Mouse (Mus musculus) adrenal gland, postnatal 4 days (tissue): ENCODE measurements around the gene Capn1. TPM values are rescaled to one million over a fixed set of nuclear protein-coding genes. Genes with fewer than 3 reads are reported as not detected.
"Not testable (repeated sequence)": the region's sequence is repeated elsewhere in the genome, so short reads cannot be mapped to it uniquely, and the experiment has no call there.

ENCODE experiments used
- DNase-seq, 2 experiments: peaks; one replicate each; pipeline ENCODE4 v3.0.0; 2021 to 2022; ENCODE audit warnings: low spot score in 2 of 2, mixed read lengths in 2 of 2
- long read RNA-seq, 2 experiments: library from polyadenylated mRNA; stranded (forward); transcript quantifications; one replicate each; pipeline ENCODE4 v2.0.0; 2021
- total RNA-seq, 2 experiments: library from RNA; stranded (reverse); gene quantifications; 2 replicates each; pipeline ENCODE4 v1.2.3; 2021

Gene Capn1
- total RNA-seq, result 10 to 100 TPM; 28.5 to 43.9 TPM
- long read RNA-seq, experiment 1, partial matches to known transcripts, result 14 of 36 reads
- long read RNA-seq, experiment 1, other reads (novel, unspliced or antisense), result 22 of 36 reads
- long read RNA-seq, experiment 2, partial matches to known transcripts, result 11 of 58 reads
- long read RNA-seq, experiment 2, other reads (novel, unspliced or antisense), result 47 of 58 reads

DNA sequence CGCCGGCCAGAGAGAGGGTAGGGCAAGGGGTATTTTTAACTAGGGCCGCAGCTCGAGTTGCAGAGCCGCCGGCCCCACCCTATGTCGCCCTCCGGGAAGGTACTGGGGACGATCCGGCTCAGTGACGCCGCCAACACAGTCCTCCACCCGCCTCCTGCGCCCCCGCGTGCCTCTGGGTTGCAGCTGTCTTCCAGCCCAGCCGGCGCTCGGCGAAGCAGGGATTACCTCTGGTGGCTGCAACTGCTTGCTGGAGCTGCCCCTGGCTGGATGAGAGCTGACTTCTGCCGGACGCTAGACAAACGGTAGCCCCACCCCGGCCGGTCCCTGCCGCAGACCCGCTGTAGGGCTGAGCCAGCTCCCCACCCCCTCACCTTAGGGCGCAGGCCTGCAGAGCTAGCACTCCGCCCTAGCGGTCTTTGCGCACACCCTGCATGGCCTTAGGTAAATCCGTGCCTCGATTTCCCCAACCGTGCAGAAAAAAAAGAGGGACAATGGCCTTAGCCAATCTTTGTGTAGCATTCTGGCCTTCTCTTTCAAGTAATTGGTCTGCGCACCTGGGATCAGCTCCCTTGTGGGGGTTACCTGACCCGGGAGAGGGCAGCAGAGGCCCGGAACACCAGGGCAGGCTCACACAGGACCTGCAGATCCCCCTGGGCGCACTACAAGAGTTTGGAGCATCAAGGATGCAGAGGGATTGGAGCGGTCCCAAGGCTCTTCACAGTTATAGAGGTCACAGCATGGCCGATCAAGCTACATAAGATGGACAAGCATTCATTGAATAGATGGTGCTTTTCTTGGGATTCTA, at the start of gene Capn1:
Gene Capn1 (minus strand): TSS at position 387 of the 805 bp plus-strand sequence.
- DNase-seq, result peak; percentile 46 to 58

DNA sequence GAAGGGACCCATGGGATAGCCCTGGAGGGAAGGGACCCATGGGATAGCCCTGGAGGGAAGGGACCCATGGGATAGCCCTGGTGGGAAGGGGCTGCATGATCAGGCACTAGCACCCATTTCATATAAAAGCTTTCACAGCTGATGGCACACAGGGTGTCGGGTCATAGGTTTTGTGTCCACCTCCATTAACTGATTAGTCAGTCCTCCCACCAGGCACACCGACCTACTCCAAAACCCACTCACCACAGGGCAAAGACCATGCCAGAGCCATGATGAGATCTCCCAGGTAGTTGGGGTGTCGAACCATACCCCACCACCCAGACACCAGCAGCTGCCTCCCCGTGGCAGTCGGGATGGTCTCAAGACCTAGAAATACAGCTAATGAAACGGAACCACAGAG, 47.4 kb upstream of the Capn1 start:
- no peak for DNase-seq

DNA sequence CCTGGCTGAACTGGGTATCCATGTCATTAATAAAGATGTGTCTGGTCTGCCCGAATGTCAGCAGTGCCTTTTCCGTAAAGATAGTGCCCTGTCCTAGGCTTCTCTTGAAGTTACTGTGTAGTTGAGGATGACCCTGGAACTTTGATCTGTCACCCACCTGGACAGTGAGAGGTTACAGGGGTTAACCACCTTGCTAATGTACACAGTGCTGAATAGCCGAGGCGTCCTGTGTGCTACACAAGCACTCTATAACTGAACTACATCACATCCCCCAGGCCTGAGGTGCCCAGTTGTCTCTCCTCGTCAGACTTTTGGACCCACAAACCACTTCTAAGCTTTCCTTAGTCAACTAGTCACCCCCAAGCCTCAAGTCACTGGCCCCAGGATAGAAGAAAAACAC, 46.7 kb upstream of the Capn1 start:
- no peak for DNase-seq

DNA sequence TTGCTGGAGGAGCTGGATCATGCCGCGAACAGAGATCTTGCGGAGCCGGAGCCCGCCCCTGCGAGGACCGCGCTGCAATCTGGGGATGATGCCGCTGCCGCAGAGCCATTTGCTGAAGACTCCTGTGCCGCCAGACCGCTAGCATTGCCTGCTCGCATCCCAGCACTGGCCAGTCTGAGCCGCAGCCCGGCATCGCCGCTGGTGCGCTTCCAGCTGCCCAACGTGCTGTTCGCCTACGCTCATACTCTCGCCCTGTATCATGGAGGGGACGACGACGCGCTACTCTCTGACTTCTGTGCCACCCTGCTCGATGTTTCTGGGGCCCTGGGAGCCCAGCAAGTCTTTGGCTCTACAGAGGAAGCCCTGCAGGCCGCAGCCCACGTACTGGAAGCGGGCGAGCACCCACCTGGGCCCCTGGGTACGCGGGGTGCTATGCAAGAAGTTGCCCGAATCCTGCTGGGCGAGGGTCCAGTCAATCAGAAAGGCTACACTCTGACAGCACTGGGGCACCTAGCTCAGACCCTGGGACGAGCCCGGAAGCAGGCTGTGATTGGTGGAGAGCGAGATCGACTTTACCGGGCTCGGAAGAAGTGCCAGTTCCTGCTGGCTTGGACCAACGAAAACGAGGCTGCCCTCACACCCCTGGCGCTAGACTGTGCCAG, 46.1 kb upstream of the Capn1 start:
- DNase-seq, result no peak

DNA sequence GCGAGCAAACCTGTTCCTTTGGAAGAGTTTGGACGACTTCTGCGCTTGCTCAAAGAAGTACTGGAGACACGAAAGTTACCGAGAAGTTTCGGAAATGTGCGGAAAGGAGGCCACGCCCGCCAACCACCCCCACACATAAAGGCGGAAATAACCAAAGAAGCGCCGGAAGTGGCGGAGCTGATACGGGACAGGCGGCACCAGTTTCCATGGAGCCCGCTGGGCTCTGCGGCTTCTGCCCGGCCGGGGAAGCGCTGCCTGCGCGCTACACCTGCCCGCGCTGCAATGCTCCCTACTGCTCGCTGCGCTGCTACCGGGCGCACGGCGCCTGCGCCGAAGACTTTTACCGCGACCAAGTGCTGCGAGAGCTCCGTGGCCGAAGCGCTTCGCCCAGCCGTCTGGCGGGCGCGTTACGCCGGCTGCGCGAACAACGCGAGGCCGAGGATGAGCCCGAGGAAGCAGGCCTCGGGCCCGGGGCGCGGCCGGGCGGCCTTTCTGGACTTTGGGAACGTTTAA, 45.4 kb upstream of the Capn1 start, which contains the start of gene Znhit2:
Gene Znhit2 (plus strand): TSS at position 172 of the 513 bp plus-strand sequence.
- DNase-seq, result peak; percentile 74 to 87

DNA sequence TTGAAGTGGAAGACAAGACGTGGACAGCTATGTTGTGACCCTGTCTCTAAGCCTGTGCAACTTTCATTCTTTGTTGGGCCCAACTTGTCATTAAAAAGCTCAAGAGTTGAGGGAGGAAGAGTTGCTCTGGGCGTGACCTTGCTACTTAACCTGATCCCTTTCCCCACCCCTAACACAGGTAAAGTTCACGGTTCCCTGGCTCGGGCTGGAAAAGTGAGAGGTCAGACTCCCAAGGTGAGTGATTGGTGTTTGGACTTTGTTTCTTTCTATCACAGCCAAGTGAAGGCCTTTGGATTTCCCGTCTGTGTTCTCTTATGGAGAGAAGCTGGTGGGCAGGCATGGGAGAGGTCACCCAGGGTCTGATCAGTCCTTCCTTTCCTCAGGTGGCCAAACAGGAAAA, 43.3 kb upstream of the Capn1 start:
- DNase-seq, result no peak

DNA sequence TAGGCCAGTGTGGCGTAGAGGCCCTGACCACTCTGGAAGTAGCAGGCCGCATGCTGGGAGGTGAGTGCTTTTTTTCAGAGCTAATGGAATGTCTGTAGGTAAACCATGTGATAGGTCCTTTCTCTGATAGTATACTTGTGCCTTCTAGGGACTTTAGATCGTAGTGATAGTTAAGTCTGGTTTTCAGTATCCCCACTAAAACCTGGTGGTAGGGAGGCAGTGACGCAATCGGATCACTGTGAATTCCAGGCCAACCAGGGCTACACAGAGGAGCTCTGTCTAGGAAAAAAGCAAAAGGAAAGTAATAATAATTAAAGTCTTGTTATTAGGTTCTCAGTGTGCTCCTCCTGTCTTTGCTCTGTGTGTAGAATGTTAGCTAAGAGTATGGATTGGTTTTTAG, 42.8 kb upstream of the Capn1 start:
- DNase-seq, result no peak

DNA sequence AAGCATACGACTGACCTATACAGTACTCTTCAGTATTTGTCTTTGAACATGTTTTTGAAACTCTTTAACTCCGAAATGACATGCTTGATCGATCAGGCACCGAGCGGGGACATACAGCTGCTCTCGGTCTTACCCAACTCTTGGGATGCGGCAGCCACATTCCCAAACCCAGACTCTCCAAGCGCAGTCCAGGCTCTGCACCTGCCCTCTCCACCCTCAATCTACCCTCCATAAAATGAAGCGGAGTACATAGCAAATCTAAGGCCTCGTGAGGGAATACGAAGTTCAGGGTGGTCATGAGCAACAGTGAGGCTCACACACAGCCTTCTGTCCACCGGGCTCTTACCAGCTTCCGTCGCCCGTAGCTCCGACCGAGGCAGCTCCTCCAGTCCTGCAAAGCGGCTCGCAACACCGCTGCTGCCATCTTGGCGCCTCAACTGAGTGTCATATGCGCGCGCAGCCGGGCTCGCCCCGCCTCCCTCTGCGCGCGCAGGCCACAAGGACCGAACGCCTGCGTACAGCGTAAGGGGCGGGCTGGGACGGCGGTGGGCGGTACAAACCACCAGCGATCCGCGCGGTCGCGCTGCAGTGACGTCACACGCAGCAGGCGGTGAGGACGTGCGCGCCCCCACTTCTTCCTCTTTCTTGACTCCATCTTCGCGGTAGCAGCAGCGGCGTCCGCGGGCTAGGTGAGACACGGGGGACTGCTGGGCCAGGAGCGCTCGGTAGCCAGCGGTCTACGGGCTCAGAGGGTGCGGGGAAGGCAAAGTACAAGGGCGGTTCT, 41.8 kb upstream of the Capn1 start, which contains the start of the genes Mrpl49 and Fau:
Gene Mrpl49 (minus strand): TSS at position 473 of the 784 bp plus-strand sequence.
Gene Fau (plus strand): TSS at position 532 of the 784 bp plus-strand sequence.
- peak; percentile 96 to 97 for DNase-seq

DNA sequence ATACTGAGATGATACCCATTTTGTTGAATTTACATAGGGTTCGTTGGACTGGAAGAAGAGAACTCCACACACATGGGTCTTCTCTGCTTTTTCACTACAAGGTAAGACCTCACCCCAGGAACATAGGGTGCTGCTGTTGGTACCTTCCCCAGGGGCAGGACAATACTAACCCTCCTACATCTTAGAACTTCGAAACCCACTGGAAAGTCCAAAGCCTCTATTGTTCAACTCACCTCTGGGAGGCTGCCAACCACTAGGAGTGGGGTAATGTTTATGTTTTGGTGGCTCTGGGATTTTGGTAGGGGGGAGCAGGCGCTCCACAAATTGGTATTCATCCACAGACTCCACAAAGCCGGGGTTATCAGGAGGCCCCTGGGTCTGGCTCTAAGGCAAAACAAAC, 41.0 kb upstream of the Capn1 start:
- no peak for DNase-seq

DNA sequence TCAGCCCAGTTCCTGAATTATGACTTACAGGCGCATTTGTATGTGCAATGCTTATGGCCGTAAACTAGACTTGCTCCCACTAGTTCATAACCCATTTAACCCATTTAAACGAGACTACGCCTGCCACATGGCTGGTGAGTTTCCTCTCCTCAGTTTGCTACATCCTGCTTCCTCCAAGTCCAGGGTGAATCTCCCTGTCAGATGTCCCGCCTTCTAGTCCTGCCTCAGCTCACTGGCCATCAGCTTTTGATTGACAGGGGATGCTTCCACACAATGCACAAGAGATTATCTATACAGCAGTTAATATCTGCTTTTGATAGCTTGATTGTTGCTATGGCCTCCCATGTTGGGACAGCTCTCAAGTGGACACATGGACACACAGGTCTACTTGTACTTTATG, 38.6 kb upstream of the Capn1 start:
- DNase-seq, result no peak

DNA sequence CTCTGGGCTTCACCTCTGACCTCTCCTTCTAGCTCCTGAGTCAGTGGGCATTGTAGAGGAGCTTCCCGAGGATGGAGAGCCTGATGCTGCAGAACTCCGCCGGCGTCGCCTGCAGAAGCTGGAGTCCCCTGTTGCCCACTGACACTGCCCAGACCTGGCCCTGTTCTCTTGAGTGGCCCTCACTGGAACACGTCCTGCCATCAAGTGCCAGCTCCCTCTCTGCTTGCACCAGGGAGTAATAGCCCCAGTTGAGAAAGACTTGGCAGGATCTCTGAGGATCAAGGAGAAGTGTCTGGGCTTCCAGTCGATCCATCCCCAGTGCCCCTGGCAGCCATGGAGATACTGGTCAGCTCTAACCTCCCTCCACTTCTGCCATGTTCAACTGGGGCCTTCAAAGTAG, 36.8 kb upstream of the Capn1 start:
- no peak for DNase-seq

DNA sequence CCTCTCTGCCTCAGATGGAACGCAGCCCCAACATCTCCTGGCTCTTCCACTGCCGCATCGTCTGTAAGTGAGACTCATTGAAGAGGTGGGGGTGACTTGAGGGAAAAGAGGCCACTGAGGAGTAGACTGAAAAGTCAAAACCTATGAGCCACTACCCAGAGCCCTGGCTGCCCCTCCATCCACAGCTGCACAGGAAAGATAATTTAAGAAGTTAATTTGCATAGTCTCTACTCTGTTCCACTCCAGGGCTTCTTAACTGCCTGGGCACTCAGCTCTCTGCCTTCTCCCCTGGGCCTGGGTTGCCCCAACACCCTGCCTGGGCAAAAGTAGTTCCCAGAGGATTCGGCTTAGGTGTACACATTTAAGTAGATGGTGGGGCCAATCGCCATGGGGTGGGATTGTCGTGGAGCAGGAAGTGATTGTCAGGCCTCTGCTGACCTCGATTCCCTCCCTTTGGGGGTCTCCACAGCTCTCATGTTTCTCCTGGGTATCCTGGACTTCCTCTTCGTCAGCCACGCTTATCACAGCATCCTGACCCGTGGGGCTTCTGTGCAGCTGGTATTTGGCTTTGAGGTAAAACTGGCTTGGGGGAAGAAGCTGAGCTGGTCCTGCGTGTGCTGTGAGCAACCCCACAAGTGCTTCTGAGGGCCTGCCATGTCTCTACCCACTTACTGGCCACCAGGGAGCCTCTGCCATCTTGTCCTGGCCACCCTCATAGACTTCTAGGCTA, 33.1 kb upstream of the Capn1 start:
- DNase-seq, result no peak

DNA sequence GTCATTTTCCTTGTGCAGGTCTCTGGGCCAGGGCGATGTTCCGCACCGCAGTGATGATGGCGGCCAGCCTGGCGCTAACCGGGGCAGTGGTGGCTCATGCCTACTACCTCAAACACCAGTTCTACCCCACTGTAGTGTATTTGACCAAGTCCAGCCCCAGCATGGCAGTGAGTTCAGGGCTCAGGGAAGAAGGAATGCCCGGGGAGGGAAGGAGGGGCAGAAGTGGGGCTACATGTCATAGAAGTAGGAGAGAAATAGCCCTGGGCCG, 32.1 kb upstream of the Capn1 start:
- no peak for DNase-seq

DNA sequence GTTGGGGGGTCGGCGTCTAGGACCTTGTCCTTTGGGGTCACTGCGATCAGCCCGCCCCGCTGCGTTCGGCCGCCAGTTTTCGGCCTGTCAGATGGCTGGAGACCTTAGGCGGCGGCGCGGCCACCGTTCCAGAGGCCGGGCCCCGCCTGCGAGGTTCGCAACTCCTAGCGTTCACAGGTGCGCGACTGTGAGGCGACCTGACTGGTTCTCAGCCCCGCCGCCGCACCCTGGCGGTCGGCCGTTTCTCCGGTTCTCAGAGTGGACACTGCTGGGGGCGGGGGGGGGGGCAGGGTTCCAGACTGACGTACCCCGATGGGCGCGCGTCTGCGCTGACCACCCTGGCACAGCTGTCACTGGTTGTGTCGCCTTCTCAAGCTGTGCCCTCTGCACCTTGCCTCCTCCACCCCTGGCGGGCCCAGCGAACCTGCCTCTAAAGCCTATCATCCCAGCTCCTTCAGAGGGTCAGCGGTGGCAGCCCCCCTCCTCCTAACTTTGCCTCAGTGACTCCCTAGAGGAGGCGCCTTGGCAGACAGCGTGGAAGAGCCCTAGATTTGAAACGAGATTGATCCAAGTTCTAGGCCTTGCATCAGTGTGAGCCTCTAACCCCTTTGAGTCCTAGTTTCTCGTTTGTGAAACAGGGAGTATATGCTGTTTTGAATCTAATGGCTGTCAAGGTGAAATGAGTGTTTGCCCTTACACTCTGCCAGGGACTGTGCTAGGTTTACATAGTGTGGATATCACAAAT, 31.6 kb upstream of the Capn1 start:
- no peak for DNase-seq

DNA sequence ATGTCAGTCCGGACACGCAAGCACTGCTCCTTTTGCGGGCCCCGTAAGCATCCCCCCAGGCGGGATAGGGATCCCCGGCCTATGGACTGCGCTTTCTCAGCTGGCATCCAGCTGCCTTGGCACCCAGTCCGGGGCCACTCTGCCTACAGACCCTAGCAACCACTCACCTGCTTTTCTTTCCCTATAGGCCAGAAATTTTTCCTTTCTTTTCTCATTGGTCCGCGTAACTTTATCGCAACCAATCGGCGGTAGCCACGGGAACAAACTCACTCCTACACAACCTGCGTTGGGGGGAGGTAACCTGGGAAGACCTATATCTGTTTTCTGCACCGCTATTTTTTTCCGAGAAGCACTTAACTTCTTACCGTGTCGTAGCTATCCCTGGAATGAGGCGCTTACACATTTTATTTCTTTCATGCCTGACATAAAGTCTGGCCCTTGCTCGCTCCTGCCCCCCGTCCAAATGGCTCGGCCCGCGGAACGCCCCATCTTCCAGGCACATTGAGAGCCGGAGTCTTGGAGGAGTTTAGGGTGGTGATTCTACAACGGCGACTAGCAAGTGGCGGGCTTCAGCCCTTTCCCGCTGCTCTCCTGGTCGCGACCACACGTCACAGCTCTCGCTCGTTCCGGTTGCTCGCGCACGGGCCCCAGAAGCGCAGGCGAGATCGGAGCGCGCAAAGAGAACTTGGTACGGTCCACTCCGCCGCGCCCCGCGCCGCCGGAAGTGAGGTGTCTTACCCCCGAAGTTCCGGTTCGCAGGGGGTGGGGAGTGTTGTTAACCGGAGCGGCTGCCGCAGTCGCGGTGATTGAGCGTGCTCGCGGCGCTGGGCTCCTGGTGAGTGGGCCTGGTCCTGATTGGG, 30.8 kb upstream of the Capn1 start, which contains the start of gene Syvn1:
Gene Syvn1 (plus strand): TSS at position 283 of the 860 bp plus-strand sequence.
- DNase-seq, result peak; percentile 65 to 79

DNA sequence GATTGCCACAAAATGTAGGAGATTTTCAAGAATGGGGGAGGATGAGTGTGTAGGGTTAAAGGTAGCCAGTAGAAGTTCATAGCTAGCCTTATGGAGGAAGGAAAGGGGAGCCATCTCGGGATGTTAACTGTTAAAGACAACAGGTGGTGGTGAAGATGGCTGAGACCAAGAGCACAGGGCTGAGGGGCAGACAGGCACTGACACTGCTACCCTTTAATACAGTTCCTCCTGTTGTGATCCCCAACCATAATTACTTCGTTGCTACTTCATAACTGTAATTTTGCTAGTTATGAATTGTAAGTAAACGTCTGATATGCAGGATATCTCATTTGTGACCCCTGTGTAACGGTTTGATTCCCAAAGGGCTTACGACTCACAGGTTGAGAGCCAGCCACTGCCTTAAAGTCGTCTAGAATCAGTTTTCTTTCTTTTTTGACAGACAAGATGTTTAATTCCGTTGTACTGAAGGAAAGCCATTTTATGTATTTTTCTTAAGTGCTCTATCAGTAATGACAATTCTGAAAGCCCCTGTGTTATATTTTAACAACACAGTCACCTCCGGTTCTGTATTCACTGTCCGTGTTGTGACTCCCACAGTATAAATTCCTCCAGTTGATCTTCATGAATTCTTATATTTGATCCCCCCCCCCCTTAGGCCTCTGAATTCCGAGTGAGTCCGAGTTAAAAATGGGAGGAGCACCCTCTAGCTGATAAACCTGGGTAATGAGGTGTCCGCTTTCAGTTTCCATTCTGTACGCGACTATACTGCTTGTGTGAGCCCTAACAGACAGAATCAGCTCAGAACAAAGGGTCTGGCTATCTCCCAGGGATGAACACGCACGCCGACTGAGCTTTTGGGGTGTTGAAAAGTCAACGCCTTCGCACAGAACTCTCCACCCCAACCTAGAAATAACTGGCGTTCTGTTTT, 29.9 kb upstream of the Capn1 start:
- DNase-seq, result no peak

DNA sequence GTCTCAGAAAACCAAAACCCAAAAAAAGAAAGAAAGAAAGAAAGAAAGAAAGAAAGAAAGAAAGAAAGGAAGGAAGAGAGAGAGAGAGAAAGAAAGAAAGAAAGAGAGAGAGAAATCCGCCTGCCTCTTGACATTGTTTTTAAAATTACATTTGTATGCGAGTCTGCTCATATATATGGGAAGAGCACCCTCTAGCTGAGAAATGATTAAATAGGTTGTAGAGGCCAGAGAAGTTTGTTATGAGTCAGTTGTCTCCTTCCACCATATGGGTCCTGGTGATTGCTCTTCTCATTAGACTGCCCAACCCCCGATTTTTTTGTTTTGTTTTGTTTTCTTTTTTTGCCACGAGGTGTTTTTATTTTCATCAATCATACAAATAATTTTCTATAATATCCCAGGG, 28.4 kb upstream of the Capn1 start:
- DNase-seq, result not testable (repeated sequence)

DNA sequence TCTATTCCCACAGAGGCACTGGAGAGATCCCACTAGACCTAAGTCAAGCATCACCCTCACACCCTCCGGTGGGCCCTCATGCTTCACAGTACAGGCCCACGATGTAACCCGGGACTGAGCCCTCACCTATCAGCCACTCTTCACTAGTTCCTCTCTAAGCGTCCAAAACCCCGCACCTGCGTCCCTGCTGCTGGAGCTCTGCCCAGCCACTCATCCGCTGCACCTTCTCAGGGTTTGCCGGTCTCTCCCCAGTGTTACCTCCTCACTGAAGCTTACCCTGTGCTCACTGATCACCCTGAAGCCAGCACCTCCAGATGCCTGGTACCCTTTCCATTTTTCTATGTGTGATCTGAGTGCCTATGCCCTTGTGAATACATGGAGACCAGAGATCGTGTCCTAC, 26.6 kb upstream of the Capn1 start:
- DNase-seq, result no peak
